Mouse (Mus musculus) B cell, adult 67 days (primary cell): ENCODE results near the gene Tbc1d24. TPM values are rescaled to one million over a fixed set of nuclear protein-coding genes. Genes with fewer than 3 reads are reported as not detected.

ENCODE experiments used
- total RNA-seq, 2 experiments: library from RNA; stranded (reverse); gene quantifications; 4 replicates each; pipeline ENCODE4 v1.2.4; 2023

The Tbc1d24 gene
- total RNA-seq: 1 to 10 TPM; 1.3 to 1.6 TPM

DNA sequence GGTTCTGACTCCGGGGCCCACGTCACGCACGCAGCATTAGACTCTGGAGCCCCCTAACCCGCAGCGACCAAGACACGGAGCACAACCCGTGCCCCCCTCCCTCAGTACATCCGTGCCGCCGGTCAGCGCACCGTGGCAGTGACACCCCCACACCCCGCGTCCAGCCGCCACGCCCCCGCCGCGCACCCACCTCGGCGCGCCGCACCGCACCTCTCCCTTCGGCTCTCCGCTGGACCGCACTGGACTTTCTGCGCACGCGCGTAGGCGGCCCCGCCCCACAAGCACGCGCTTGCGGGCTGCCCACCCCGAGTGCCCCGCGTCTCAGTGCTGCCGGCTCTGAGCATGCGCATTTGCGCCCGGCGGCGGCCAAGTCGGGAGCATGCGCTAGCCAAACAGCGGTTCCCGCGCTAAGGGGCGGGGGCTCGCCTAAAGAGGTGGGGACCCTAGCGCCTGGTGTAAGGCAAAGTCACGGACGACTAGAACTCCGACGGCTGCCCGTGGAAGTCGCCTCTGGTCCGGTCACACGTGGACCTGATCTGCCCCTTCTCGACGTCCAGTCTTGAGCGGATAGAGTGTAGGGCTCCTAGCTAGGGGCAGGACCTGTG lies at the start of gene Tbc1d24:
Gene Tbc1d24 (minus strand): TSS at position 279 of the 605 bp plus-strand sequence.

DNA sequence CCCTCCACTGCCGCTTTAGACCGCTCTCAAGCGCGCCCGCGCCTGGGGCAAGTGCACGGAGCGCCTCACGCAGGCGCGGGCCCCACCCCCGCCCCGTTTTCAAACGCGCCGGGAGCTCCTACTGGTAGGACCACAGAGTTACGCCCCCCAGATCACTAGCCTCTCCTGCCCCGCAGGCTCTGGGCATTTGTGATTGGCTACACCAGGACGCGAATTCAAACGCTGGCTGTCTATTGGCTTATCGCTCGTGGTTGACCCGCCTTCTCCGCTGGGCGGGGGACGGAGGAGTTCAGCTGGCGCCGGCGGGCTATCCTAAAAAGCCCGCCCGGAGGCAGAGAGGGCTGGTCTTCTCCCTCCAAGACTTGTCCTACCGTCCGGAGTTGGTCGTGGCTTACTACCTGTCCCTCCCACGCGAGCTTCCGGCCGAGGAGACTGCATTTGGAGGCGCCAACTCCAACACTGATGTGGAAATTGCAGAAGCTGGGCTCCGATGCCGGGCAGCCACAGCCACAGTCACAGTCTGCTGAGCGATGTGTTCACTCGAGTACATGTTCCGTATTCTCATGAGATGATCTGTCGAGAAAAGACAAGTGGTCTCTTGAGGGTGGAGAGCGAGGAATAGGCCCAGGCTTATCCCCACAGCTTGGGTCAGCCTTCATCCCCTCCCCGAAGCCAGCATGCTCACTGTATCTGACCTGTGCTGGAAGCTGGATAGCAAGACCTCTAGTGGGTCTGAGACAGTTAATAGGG lies 46.1 kb upstream of the Tbc1d24 start, which contains the start of gene Ccnf:
Gene Ccnf (minus strand): TSS at position 165 of the 750 bp plus-strand sequence.

DNA sequence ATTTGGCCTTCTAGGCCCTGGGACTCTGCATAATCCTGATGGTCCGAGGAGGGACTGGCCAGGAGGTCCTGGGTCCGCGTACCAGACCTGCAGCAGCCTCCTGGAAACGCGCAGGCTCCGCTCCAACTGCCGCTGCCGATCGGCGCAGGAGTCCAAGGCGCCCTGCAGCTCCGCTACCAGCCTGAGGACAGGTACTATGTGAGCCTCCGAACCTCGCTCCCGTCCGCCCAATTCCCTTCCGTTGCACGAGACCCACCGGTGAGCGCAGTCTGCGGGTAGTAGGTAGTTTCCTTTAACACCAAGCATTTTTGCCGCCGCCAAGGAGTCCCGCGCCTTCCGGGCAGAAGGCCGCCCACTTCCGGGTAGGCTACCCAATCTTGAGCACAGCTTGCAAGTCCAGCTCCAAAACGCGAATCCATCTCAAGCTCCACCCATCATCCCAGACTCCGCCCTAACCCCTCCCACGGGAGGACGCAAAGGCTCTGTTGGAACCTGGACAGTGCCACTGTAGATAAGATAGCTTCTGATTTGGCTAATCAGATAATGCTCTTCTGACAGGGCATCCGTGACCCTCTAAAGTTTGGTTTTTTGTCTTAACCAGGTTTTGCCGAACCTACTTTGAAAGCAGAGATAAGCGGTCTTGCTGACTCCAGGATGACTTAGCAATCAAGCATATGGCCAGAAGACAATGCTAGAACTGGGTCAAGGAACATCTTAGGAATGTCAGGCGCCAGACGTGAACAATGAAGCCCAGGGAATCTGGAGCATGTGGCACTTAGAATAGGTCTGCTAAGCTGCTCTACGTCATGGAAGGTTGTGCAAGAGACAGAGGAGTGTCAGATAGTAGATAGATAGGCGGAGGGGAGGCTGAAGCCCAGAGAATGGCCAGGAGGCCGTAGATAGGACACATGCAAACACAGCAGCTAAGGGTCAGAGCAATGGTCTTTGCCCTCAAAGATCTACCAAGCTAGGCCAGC lies 15.4 kb upstream of the Tbc1d24 start, which contains the start of gene Tedc2:
Gene Tedc2 (minus strand): TSS at position 417 of the 977 bp plus-strand sequence.

DNA sequence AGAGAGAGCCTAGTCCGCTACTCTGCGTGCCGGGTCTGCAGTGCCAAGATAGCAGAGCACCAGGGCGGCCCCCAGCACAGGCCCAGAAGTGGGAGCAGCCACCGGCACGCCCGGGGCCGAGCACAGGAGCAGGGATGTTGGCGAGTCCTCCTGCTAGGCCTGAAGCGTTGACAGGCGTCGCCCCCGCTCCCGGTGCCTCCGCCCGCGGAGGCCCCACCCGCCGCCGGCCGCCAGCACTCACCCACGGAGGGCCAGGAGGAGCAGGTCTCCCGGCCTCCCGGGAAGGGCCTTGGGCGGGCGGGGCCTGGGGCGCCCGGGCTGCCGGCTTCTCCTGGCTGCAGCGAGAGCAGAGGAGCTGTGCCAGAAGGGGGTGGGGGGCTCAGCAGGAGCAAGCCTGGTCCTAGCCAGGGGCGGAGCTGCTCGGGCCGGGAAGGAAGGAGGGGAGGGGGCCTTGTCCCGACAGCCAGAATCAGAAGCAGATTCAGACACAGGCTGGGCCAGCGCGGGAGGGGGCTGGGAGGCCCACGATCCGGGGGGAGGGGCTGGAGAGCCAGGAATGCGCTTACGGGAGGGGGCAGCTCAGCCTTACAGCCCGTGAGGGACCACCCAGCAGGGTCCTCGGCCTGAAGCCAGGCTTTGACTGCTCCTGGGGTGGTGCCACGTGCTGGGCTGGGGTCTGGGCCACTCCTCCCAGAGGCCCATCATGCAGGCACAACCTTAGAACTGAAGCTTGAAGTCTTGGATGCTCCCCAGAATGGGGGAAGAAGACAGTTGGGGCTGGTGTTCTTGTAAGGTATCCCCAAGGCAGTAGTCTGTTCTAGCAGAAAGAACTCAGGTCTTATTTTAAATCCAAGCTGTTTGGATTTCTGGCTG lies 3.9 kb upstream of the Tbc1d24 start, which contains the start of gene Ntn3:
Gene Ntn3 (minus strand): TSS at position 489 of the 873 bp plus-strand sequence.

GRCm38 (mm10) chr17:24169317-24170065 lies 35.9 kb downstream of the Tbc1d24 start, which contains the start of gene Atp6v0c:
Gene Atp6v0c (minus strand): TSS chr17:24169702.

DNA sequence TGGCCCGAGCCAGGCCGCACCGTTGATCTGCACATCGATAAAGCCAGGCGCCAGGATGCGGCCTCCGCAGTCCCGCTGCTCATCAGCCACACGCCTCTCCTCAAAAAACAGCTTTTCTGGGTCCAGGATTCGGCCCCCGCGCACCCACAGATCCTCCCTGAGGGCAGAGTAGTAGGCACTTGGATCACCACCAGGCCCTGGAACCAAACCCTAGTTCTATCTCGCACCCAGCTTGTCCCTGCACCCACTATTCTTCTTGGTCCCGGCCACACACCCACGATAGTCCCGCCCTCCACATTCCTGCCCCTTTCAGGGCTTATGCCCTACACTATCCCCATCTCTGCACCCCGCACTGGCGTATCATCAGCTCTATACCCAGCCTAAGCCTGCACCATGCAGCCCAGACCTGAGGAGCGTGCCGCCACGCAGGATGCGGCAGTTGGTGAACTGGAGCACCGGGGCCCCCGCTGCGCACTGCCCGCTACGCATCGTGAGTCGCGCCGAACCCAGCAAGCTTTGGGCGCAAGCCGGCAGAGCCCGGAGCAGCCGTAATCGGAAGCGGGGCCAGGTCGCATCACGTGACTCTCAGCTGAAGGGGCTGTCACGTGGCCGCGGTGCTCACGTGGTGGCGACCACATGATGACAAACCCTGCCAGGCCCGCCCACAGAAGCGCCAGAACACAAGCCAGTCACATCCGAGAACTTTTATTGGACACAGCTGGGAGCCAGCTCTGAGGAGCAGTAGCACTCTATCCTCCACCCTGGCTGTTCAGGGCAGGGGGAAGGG lies 42.0 kb downstream of the Tbc1d24 start, which contains the start of gene Amdhd2:
Gene Amdhd2 (minus strand): TSS at position 591 of the 787 bp plus-strand sequence.

GRCm38 (mm10) chr17:24150824-24151223 lies 54.5 kb downstream of the Tbc1d24 start, which contains the start of gene Pdpk1:
Gene Pdpk1 (minus strand): TSS chr17:24150924.

Other genes starting within 250 kb of the Tbc1d24 start
- gene Prss30, start 225.0 kb downstream of the Tbc1d24 start, total RNA-seq: not detected
- not detected for gene Prss22, start 207.5 kb downstream of the Tbc1d24 start, total RNA-seq
- not detected for gene Prss27, start 167.4 kb downstream of the Tbc1d24 start, total RNA-seq
- gene Kctd5, start 132.1 kb downstream of the Tbc1d24 start, total RNA-seq: 10 to 100 TPM; 34.4 to 38.7 TPM
- gene Pdpk1, start 54.6 kb downstream of the Tbc1d24 start, total RNA-seq: 10 to 100 TPM; 67.8 to 80.7 TPM
- 10 to 100 TPM; 34.6 to 44.6 TPM for gene Amdhd2, start 41.8 kb downstream of the Tbc1d24 start, total RNA-seq
- 100 to 1,000 TPM; 187 to 216 TPM for gene Atp6v0c, start 35.9 kb downstream of the Tbc1d24 start, total RNA-seq
- gene Ntn3, start 4.0 kb upstream of the Tbc1d24 start, total RNA-seq: under 1 TPM; 0.12 to 0.46 TPM
- gene Tedc2, start 15.3 kb upstream of the Tbc1d24 start, total RNA-seq: 10 to 100 TPM; 11.2 to 13.8 TPM
- 1 to 10 TPM; 8.0 to 8.6 TPM for gene Ccnf, start 45.9 kb upstream of the Tbc1d24 start, total RNA-seq
- under 1 TPM in 1 of 2 experiments, not detected in 1; 0.42 TPM for gene Abca17, start 145.5 kb upstream of the Tbc1d24 start, total RNA-seq
- gene Abca3, start 146.4 kb upstream of the Tbc1d24 start, total RNA-seq: 10 to 100 TPM; 64.0 to 67.1 TPM
- gene Rnps1, start 209.0 kb upstream of the Tbc1d24 start, total RNA-seq: 100 to 1,000 TPM; 146 to 147 TPM
- 10 to 100 TPM; 31.8 to 32.7 TPM for gene Eci1, start 221.1 kb upstream of the Tbc1d24 start, total RNA-seq
- 1 to 10 TPM; 6.0 to 6.6 TPM for gene Dnase1l2, start 237.5 kb upstream of the Tbc1d24 start, total RNA-seq